Mouse (Mus musculus) fibroblast of lung, adult 2 months (primary cell): Measurements from ENCODE around the gene Ebpl.
"Not testable (repeated sequence)": the region's sequence is repeated elsewhere in the genome, so short reads cannot be mapped to it uniquely, and the experiment has no call there.

Source experiments
- DNase-seq: peaks from one replicate; pipeline ENCODE4 v3.0.0-alpha.2; 2011; ENCODE audit warnings: low read depth

Gene Ebpl

DNA sequence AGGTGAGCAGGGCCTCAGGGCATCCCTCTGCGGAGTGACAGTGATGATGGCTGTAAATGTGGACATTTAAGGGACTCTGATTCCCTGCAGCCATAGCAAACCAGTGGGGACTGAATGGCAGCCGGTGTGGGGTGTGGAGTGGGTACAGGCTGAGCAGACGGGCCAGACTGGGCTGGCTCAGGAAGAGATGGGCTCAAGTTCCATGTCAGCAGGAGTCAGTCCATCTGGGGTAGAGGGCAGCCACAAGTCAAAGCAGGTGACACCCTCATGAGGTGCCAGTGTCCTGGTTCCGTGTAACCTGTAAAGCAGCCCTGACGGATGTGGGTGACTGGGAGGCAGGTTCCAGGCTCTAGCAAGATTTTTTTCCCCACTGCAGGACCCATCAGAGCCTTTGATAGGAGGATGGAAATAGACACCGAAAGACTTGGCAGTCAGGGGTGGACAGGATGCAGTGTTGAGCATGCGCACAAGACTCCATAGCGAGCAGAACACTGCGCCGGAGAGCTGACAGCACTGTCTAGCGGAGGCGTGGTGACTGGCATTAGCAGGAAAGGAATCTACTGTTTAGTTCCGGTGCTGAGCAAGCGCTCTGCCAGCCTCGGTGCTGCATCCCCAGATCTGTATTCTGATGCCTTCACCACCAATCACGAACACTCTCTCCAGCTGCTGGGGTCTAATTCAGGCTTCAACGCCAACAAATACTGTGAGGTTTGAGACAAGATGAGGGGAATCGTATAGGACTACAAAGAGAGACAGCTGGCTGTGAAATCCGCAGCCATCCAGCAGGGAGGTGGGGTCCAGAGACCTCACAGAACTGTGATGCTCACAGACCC, 32.4 kb downstream of the Ebpl start:
- DNase-seq, result no peak

DNA sequence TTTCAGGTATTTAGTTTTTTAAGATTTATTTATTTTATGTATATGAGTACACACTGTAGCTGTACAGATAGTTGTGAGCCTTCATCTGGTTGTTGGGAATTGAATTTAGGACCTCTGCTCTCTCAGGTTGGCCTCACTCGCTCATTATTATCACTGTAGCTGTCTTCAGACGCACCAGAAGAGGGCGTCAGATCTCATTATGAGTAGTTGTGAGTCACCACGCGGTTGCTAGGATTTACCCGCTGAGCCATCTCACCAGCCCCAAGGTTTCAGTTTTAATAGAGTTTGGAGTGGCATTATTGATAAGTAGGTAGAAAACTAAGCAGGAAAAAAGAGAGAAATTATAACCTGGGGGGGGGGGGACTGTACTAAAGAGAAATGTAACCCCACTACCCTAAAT, 33.2 kb downstream of the Ebpl start:
- not testable (repeated sequence) for DNase-seq

DNA sequence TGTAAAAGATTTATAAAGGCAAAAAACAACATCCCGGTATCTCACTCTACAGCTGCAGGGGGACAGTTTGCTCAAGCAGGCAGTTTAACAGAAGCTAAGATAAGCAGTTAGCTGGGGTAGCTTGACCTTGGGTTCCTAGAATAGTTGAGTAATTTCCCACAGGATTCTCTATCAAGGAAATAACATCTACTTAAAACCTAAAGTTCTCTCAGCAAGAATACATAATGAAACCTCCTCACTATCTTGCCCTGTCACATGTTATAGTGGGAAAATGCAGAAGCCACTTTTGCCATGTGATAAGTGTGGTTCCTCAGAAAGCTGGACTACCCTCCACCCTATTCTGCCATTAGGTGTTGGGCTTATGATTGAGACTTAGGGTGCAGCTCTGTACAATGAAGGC, 37.5 kb downstream of the Ebpl start:
- DNase-seq, result no peak

DNA sequence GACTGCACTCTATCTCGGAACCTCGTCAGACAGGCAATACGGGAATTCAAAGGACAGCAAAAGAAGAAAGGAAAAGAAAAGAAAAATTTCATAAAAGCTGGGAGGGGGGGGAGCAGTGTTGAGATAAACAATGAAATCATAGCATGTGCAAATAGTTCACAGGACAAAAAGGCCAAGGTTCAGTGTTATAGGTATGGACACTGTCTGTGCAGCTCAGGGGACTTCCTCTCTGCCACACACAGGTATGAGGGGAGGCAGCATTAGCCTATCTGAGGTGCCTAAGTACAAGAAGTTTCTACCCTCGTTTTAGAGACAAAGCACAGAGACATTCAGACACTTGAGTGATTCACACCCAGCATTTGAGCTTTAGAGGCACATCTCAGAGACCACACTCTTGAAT, 39.0 kb downstream of the Ebpl start:
- no peak for DNase-seq

DNA sequence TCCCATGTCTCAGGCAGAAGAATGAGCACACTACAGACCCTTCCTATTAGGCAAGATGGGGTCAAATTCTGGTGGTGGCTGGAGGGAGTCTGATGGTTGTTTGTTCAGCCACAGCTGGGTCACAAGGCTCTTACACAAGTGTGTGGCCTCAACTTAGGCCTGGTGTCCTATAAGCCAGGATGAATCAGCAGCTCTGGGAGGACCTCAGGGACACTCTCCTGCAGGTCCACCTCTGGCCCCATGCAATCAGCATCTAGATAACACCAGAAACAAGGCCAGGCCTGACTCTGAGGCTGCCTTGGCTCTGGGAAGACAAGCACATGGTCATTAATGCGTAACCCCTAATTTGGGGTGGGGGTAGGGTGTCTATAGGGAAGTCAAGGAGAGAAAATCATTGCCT, 39.5 kb downstream of the Ebpl start:
- DNase-seq, result no peak

DNA sequence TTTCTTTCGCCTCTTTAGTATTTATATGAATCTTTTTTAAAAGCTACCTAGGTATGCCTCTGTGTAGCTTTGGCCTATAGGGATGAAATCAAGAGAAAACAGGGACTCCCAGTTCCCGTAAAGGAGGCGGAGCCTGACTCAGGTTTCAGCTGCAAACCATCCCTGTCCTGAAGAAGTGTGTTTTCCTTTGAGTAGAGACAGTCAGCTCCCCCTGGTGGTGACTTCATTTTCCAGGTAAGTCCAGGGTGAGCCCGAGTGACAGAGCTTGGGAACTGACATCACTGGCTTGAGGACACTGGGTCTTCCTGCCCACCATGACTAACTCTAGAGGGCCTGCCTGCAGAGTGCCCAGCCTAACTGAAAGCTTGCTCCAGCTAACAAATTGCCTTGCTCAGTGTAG, 43.4 kb downstream of the Ebpl start:
- DNase-seq, result no peak

DNA sequence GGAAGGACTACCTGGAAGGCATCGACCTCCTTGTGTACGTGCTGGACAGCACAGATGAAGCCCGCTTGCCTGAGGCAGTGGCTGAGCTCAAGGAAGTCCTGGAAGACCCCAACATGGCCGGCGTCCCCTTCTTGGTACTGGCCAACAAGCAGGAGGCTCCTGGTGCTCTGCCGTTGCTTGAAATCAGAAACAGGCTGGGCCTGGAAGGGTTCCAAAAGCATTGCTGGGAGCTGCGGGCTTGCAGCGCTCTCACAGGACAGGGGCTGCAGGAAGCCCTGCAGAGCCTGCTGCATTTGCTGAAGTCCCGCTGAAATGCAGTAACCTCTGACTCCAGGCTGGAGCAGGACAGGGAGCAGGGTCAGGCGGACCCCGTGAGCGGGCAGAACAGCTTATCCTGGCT, 49.3 kb downstream of the Ebpl start:
- no peak for DNase-seq

DNA sequence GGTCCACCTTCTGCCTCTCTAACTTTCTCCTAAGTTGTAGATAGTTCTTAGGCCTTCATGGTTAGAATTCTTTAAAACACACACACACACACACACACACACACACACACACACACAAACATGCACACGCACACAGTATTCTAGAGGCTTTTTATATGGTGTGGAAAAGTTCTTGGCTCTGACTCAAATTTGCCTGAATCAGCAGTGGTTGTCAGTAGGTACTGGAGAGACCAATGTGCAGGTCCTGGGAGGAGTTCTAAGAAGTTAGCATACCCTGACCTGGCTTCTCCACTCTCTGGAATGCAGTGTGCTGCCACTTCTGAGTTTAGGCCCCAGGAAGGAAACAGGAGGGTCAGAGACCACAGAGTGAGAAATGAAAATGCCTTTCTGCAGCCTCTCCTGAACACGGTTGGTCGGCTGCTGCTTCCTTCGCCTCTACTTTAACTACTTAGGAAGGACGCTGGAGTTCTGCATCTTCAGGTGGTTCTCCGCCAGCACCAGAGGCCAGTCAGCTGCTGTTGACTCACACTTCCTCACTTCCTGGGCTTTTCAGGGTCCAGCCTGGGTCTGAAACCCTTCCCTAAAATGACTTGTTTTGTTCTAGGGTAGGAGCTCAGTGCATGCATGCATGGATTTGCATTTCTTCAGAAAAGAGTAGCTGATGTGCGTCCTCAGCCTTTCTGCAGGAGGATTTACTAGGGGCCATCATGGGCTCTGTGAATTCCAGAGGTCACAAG, 50.0 kb downstream of the Ebpl start:
- no peak for DNase-seq

DNA sequence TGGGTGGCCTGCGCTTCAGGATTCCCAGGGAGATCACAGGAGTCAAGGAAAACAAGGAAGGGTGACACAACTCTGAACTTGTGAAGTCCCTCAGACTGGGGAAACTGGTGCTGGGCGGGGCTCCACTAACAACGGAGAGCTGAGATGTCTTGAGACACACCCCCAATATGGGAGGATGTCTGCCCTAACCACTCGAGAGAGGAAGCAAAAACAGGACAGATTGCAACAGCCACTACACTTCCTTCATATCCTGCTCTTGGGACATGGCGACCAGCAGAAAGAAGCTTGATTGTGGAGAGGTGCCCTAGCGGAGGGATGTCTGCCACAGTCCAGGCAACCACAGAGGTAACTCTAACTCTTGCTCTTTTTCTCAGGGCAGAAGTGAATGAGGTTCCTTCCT, 50.6 kb downstream of the Ebpl start, which contains the start of gene Arl11:
Arl11 (plus strand) TSS at position 161 of the 400 bp plus-strand sequence.
- DNase-seq, result no peak

DNA sequence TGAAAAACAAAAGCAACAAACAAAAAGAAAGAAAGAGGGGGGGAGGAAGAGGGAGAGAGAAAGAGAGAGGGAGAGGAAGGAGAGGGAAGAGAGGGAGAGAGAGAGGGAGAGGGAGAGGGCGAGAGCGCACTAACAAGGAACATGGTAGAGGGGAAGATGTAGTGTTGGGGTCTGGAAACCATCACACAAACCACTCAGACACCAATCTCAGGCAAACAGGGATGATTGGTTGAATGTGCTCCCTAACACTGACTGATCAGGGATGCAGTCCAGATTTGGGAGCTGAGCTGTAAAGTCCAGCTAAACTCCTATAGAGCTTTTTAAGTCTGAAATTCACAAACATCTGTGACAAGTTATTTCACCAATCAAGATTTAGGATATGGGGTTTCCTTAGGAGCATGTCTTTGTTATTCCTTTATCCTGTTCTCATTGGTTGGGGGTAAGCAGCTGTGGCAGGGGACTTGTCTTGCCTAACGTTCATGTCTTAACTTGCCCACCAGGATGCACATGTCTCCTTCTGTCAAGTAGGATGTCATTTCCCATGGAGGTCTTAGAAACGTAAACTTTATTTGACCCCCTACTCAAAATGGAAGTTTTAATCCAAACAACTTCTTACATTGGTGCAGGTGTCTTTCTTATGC, 56.1 kb downstream of the Ebpl start:
- no peak for DNase-seq

DNA sequence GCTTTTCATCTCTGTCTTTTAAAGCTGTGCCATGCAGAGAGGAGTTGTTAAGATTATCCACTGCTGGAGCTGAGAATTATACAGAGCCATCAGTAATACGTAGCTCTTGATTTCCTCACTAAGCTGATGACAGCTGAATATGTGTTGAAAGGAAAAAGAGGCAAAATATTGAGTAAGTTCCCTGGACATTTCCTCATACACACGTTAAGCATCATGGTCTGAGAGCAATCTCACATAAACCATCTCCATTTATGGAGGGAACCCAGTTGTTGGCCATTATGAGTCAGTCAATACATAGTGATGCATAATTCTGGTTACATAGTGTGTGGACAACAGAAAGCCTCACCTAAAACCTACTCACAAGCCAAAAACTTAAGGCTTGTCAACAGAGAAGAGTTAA, 57.8 kb downstream of the Ebpl start:
- no peak for DNase-seq

DNA sequence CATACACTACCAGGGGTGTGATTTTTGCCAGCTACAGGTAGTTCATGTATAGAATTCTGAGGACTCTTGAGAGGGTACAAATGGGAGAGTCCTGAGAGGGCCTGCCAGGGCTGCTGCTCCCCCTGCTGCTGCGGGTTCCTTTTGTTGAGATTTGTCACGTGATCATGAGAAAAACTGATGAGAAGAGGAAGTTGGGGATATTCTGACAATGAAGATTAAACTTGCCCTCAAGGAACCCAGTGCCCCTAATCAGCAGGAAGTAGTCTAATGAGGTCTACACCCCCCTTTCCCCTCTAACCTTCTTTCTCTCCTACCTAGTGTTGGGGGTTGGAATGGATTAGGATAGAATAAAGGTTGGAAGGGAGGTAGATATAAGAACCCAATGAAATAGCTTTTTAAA, 58.9 kb downstream of the Ebpl start:
- DNase-seq, result no peak

DNA sequence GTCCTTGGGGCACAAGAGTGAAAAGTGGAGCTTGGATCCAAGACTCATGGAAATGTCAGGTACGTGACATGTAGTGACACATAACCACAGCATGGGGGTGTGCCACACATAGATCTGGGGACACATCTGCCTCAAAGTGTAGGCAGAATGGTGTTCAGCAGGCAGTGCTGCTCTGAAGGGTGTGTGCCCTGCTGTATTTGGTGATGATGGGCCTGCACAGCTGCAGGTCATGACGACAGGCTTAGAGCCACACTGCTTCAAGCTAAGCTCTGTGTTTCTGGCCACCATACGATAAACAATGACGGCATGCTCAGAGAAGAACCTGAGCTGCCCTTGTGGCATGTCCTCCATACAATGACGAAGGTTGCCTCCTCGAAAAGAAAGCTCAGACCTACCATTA, 60.4 kb downstream of the Ebpl start:
- no peak for DNase-seq

DNA sequence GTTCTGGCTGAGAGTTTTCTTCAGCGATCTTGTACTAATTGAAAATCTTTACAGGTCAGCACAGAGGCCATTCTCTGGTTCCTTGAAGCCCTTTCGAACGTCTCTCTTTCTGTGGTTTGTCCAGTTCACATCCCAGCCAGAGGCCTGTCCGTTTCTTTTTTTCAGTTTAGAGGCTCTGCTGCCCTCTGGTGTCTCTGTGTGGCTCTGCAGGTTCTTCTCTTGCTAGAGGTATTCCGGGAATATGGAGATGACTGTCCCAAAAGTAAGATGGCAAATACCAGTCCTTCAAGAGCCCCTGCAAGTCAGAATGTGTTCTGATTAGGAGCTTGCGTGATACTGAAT, 65.5 kb downstream of the Ebpl start:
- DNase-seq, result no peak

DNA sequence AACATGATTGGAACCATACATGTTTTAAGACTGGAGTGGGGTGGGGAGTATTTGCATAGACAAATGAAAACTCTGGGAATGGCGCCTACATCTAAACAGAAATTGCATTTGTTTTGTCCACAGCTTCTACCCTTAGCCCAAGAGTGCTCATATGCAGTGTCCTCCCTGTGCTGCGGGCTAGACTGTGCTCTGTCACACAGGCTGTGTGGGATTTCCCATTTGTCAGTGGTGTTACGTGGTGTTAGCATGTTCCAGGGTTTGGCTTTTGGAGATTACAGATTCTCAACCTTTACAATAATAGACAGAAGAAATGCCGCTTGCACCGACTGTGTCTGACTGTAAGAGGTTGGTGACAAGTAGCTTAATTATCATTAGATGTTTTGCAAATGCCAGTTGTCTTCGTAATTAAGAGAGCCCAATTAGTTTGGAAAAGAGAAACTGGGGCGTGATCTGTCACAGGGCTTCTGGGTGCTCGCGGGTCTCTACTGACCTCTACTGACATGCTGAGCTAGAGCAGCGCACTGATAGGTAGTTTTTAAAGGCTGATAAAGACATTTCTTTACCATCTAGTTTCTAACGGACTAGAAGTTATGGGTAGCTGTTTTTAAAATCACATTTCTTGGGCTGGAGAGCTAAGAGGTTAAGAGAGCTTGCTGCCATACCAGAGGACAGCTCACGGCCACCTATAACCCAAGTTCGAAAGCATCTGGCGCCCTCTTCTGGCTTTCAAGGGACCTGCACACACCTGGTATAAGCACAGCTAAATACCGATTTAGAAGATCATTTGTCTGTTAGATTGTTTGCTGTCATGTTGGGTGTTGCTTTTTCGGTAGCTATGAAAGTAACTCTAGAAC, 66.1 kb downstream of the Ebpl start:
- no peak for DNase-seq

DNA sequence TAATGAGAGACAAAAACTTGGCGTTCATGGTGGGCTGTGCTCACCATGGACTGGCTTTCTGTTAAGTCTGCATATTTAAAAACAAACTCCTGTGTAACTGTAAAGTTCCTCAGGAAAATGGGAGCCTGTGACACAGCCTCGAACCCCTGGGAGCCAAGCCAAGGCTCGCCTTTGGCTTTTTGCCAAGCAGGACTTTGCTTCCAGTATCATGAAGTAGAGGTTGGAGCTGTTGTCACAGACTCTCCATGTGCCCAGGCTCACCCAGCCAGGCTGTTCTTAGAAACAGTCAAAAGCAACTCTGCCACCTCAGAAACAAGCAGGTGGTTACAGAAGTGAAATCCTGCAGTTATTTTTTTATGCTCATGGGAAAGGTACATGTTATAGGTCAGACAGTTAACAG, 69.6 kb downstream of the Ebpl start:
- no peak for DNase-seq

DNA sequence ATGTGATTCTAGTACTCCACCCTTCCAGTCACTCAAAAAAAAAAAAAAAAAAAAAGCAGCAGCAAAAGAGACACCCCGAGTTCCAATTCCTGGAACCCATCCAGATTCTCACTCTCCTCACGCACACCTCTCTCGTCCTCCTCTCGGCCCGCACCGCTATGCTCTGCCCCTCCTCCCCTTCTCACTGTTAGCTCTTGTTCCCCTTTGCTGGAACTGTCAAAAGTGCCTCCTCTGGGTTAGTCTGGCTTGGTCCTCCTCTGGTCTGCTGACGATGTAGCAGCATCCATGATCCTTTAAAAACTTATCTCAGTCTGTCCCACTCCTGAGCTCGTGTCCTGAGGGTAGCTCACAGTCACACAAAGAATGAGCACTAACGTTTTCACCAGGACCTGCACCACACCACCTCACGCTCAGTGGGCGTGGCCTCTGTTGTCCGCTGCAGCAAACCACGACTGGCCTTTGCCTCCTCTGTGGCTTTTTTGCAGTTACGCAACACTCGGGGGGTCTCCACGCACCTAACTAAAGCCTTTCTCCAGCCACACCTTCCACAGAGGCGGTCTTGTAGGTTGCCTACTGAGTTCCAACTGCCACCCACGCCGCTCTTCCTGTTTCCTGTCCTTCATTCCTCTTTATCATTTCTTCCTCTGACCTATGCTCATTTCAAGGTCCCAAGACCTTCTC, 71.5 kb downstream of the Ebpl start:
- no peak for DNase-seq
